Mouse (Mus musculus) embryonic facial prominence, embryonic 15.5 days (tissue): ENCODE results near the gene Prdx5. TPM values are rescaled to one million over a fixed set of nuclear protein-coding genes. Genes with fewer than 3 reads are reported as not detected.
A peak's percentile ranks its signal among the peaks of the same experiment; 100 is the strongest.
"Not testable (repeated sequence)": the region's sequence is repeated elsewhere in the genome, so short reads cannot be mapped to it uniquely, and the experiment has no call there.

ENCODE experiments used
- ATAC-seq: fragments of 200-750 bp; cut with Nextera tagmentation; 2 replicates; pipeline ENCODE4 v1.8.0; 2017; ENCODE audit warnings: low read depth, moderate TSS enrichment; ENCODE audit not compliant: insufficient number of reproducible peaks, low FRiP score, low TSS enrichment
- H3K27ac ChIP-seq: fragments of 300-500 bp; sonication (generic); replicated peaks from 2 replicates; pipeline ENCODE4 v1.5.1; 2015; ENCODE audit warnings: mild to moderate bottlenecking, inconsistent platforms
- H3K27me3 ChIP-seq: fragments of 300-500 bp; sonication (generic); 2 replicates; pipeline ENCODE4 v1.6.1; 2015; ENCODE audit warnings: inconsistent platforms
- H3K36me3 ChIP-seq: fragments of 300-500 bp; sonication (generic); 2 replicates; pipeline ENCODE4 v1.6.1; 2015; ENCODE audit warnings: mild to moderate bottlenecking, inconsistent platforms
- H3K4me1 ChIP-seq: fragments of 300-500 bp; sonication (generic); 2 replicates; pipeline ENCODE4 v1.6.1; 2015; ENCODE audit warnings: inconsistent platforms
- H3K4me2 ChIP-seq: fragments of 300-500 bp; sonication (generic); replicated peaks from 2 replicates; pipeline ENCODE4 v1.6.1; 2015; ENCODE audit warnings: mild to moderate bottlenecking, inconsistent platforms
- H3K4me3 ChIP-seq: fragments of 300-500 bp; sonication (generic); replicated peaks from 2 replicates; pipeline ENCODE4 v1.5.1; 2015; ENCODE audit warnings: mild to moderate bottlenecking, inconsistent platforms
- H3K9ac ChIP-seq: fragments of 300-500 bp; sonication (generic); 2 replicates; pipeline ENCODE4 v1.6.1; 2015; ENCODE audit warnings: inconsistent platforms
- H3K9me3 ChIP-seq: fragments of 300-500 bp; sonication (generic); replicated peaks from 2 replicates; pipeline ENCODE4 v1.6.1; 2016; ENCODE audit warnings: inconsistent platforms
- WGBS: fragments of 180-500 bp; shearing (Covaris S2); methylation state at CpG from one replicate; pipeline ENCODE4 v1.1.7; 2015; 5-methylcytosine and 5-hydroxymethylcytosine counted together
- polyA plus RNA-seq: library from polyadenylated mRNA; unstranded; fragments of >200 nt; fragmentation: Nextera tagmentation; extraction: Ambion mirVana; gene quantifications from 2 replicates; pipeline ENCODE4 v1.2.1, GENCODE M21; 2015

Gene Prdx5
- polyA plus RNA-seq, 1 experiment from 2014 or later: 330 TPM

- no peak overlapping the region for H3K27ac ChIP-seq
- no peak overlapping the region for H3K4me3 ChIP-seq
- H3K4me1 ChIP-seq: peaks cover 19% of the 10 kb centered on the region
- H3K9ac ChIP-seq: no peak overlapping the region
- no peak overlapping the region for H3K4me2 ChIP-seq
- peaks cover 27% of the 10 kb centered on the region for H3K36me3 ChIP-seq
- no peaks in the 10 kb centered on the region for H3K9me3 ChIP-seq
- 81% methylated on average over 6 of the region's 6 CpGs for WGBS
- no peak for ATAC-seq
- no peaks in the 10 kb centered on the region for H3K27me3 ChIP-seq
Measured at GRCm38 (mm10) chr19:6913036-6913435, 3.1 kb upstream of the Prdx5 start.

- Histone ChIP-seq H3K9ac (no peak overlapping the region), H3K27me3 (no peaks in the 10 kb centered on the region), H3K9me3 (no peaks in the 10 kb centered on the region), H3K27ac (no peak overlapping the region), H3K4me1 (peaks cover 25% of the 10 kb centered on the region), H3K4me2 (no peak overlapping the region), H3K4me3 (no peak overlapping the region), H3K36me3 (peaks cover 27% of the 10 kb centered on the region)
- WGBS: 94% methylated on average over 15 of the region's 15 CpGs
- no peak for ATAC-seq
Measured at GRCm38 (mm10) chr19:6912205-6912970, 2.5 kb upstream of the Prdx5 start.

GRCm38 (mm10) chr19:6911101-6912074 is 1.5 kb upstream of the Prdx5 start:
- Histone ChIP-seq H3K9ac (no peak overlapping the region), H3K27ac (no peak overlapping the region), H3K9me3 (no peaks in the 10 kb centered on the region), H3K27me3 (no peaks in the 10 kb centered on the region), H3K36me3 (peaks cover 35% of the 10 kb centered on the region), H3K4me1 (peaks cover 26% of the 10 kb centered on the region), H3K4me3 (peak overlapping the region; percentile 66), H3K4me2 (peak overlapping the region; percentile 70)
- no peak for ATAC-seq
- 83% methylated on average over 19 of the region's 19 CpGs for WGBS

GRCm38 (mm10) chr19:6910306-6910705 is 400 bp upstream of the Prdx5 start:
- Histone ChIP-seq H3K4me2 (peak overlapping the region; percentile 70), H3K4me1 (peaks cover 26% of the 10 kb centered on the region), H3K4me3 (peak overlapping the region; percentile 66), H3K9ac (peak overlapping the region; percentile 63), H3K27ac (peak overlapping the region; percentile 99), H3K36me3 (peaks cover 44% of the 10 kb centered on the region)
- H3K27me3 ChIP-seq, H3K9me3 ChIP-seq: not testable (repeated sequence)
- ATAC-seq: peak; percentile 43; the same call in 1 of the 2 replicates
- WGBS: under 1% methylated on average over 29 of the region's 30 CpGs

- ATAC-seq: no peak
- peak overlapping the region; percentile 63 for H3K9ac ChIP-seq
- H3K4me2 ChIP-seq: peak overlapping the region; percentile 70
- H3K4me3 ChIP-seq: peak overlapping the region; percentile 66
- no peaks in the 10 kb centered on the region for H3K27me3 ChIP-seq
- peak overlapping the region; percentile 99 for H3K27ac ChIP-seq
- peaks cover 26% of the 10 kb centered on the region for H3K4me1 ChIP-seq
- no peaks in the 10 kb centered on the region for H3K9me3 ChIP-seq
- WGBS: 3% methylated on average over 11 of the region's 11 CpGs
- peaks cover 53% of the 10 kb centered on the region for H3K36me3 ChIP-seq
Measured at GRCm38 (mm10) chr19:6909021-6909420, 885 bp downstream of the Prdx5 start.

GRCm38 (mm10) chr19:6907811-6908540 is 1.9 kb downstream of the Prdx5 start:
- peak overlapping the region; percentile 70 for H3K4me2 ChIP-seq
- peaks cover 26% of the 10 kb centered on the region for H3K4me1 ChIP-seq
- no peaks in the 10 kb centered on the region for H3K27me3 ChIP-seq
- no peaks in the 10 kb centered on the region for H3K9me3 ChIP-seq
- no peak for ATAC-seq
- no peak overlapping the region; the same call in 1 of the 2 replicates for H3K27ac ChIP-seq
- H3K36me3 ChIP-seq: peaks cover 46% of the 10 kb centered on the region
- 75% methylated on average over 7 of the region's 7 CpGs for WGBS
- peak overlapping the region; percentile 66 for H3K4me3 ChIP-seq
- 0 out of 2 replicates have a peak overlapping the region, but pooled peaks have one; percentile 28 for H3K9ac ChIP-seq

- Histone ChIP-seq H3K9me3 (no peaks in the 10 kb centered on the region), H3K27me3 (no peaks in the 10 kb centered on the region), H3K36me3 (peaks cover 37% of the 10 kb centered on the region), H3K27ac (no peak overlapping the region), H3K9ac (no peak overlapping the region), H3K4me2 (no peak overlapping the region), H3K4me3 (no peak overlapping the region), H3K4me1 (peaks cover 26% of the 10 kb centered on the region)
- ATAC-seq: no peak
- WGBS: 86% methylated on average over 8 of the region's 8 CpGs
Measured at GRCm38 (mm10) chr19:6907094-6907493, 2.8 kb downstream of the Prdx5 start.

GRCm38 (mm10) chr19:6906199-6906598 is 3.7 kb downstream of the Prdx5 start:
- Histone ChIP-seq H3K9ac (no peak overlapping the region), H3K27me3 (no peaks in the 10 kb centered on the region), H3K4me1 (peaks cover 19% of the 10 kb centered on the region), H3K4me2 (no peak overlapping the region), H3K4me3 (no peak overlapping the region), H3K9me3 (no peaks in the 10 kb centered on the region), H3K36me3 (peaks cover 28% of the 10 kb centered on the region), H3K27ac (no peak overlapping the region)
- WGBS: 83% methylated on average over 3 of the region's 3 CpGs
- no peak for ATAC-seq

GRCm38 (mm10) chr19:6905498-6906159 is 4.3 kb downstream of the Prdx5 start:
- Histone ChIP-seq H3K4me3 (no peak overlapping the region), H3K4me2 (no peak overlapping the region), H3K9me3 (no peaks in the 10 kb centered on the region), H3K27ac (no peak overlapping the region), H3K27me3 (no peaks in the 10 kb centered on the region), H3K36me3 (peaks cover 26% of the 10 kb centered on the region), H3K9ac (no peak overlapping the region), H3K4me1 (peaks cover 15% of the 10 kb centered on the region)
- no peak for ATAC-seq
- WGBS: 87% methylated on average over 11 of the region's 11 CpGs

- WGBS: 84% methylated on average over 2 of the region's 2 CpGs
- Histone ChIP-seq H3K36me3 (peaks cover 26% of the 10 kb centered on the region), H3K4me1 (peaks cover 15% of the 10 kb centered on the region), H3K4me3 (no peak overlapping the region), H3K27me3 (no peaks in the 10 kb centered on the region), H3K9me3 (no peaks in the 10 kb centered on the region), H3K9ac (no peak overlapping the region), H3K4me2 (no peak overlapping the region), H3K27ac (no peak overlapping the region)
- ATAC-seq: no peak
Measured at GRCm38 (mm10) chr19:6904846-6905245, 5.1 kb downstream of the Prdx5 start.
